Mouse (Mus musculus) kidney, adult 9 months (tissue): Measurements from ENCODE around the gene Hrct1.

Experiments
- DNase-seq: peaks from one replicate; pipeline ENCODE4 v3.0.0; 2022

Gene Hrct1

GRCm38 (mm10) chr4:43729126-43729525, 2.1 kb downstream of the Hrct1 start:
- DNase-seq, result no peak

- DNase-seq, result peak; percentile 71
These were observed 3.0 kb downstream of the Hrct1 start, which contains the start of gene Spaar for GRCm38 (mm10) chr4:43729794-43730550. TSS of gene Spaar (plus strand) at chr4:43730034.

- no peak for DNase-seq
These were observed 3.8 kb downstream of the Hrct1 start for GRCm38 (mm10) chr4:43730750-43731297.

- no peak for DNase-seq
These were observed 5.2 kb downstream of the Hrct1 start for GRCm38 (mm10) chr4:43732171-43732570.

- DNase-seq, result no peak
These were observed 6.2 kb downstream of the Hrct1 start for GRCm38 (mm10) chr4:43733186-43733585.

- peak; percentile 31 for DNase-seq
These were observed 10.2 kb downstream of the Hrct1 start for GRCm38 (mm10) chr4:43737144-43737543.

- DNase-seq, result no peak
These were observed 12.1 kb downstream of the Hrct1 start for GRCm38 (mm10) chr4:43738989-43739674.

GRCm38 (mm10) chr4:43741526-43741925, 14.5 kb downstream of the Hrct1 start:
- DNase-seq, result no peak

- DNase-seq, result no peak
These were observed 15.6 kb downstream of the Hrct1 start for GRCm38 (mm10) chr4:43742637-43743036.

- no peak for DNase-seq
These were observed 16.1 kb downstream of the Hrct1 start for GRCm38 (mm10) chr4:43743099-43743498.

GRCm38 (mm10) chr4:43745187-43745586, 18.2 kb downstream of the Hrct1 start:
- no peak for DNase-seq

- no peak for DNase-seq
These were observed 30.2 kb downstream of the Hrct1 start for GRCm38 (mm10) chr4:43757213-43757612.

- DNase-seq, result peak; percentile 31
These were observed 32.8 kb downstream of the Hrct1 start for GRCm38 (mm10) chr4:43759571-43760418.

- DNase-seq, result peak; percentile 33
These were observed 33.5 kb downstream of the Hrct1 start for GRCm38 (mm10) chr4:43760460-43760859.

GRCm38 (mm10) chr4:43761336-43761735, 34.3 kb downstream of the Hrct1 start:
- DNase-seq, result no peak

- peak; percentile 67 for DNase-seq
These were observed 36.4 kb downstream of the Hrct1 start for GRCm38 (mm10) chr4:43763410-43763809.

GRCm38 (mm10) chr4:43768341-43768740, 41.4 kb downstream of the Hrct1 start:
- no peak for DNase-seq

- DNase-seq, result no peak
These were observed 42.4 kb downstream of the Hrct1 start for GRCm38 (mm10) chr4:43769374-43769773.

- DNase-seq, result no peak
These were observed 43.9 kb downstream of the Hrct1 start, which contains the start of gene Olfr159 for GRCm38 (mm10) chr4:43770909-43771308. TSS of gene Olfr159 (minus strand) at chr4:43771009.

- no peak for DNase-seq
These were observed 44.6 kb downstream of the Hrct1 start for GRCm38 (mm10) chr4:43771626-43772025.

- no peak for DNase-seq
These were observed 45.3 kb downstream of the Hrct1 start for GRCm38 (mm10) chr4:43772304-43772703.
